In genomic region chr4:107458907-107459306, GRCm38 (mm10) we compare ENCODE assay signal across 16 mouse cellular contexts. TPM values are rescaled to one million over a fixed set of nuclear protein-coding genes. Genes with fewer than 3 reads are reported as not detected.
DNase-seq lines count a peak whose midpoint lies in the region; ATAC-seq lines count a peak whose summit lies in the region.
"Had no signal": no experiment of that assay in that cellular context is flagged by ENCODE, and none has a peak within 500 bp of the region (broad histone marks: within the 10 kb centered on the region; RNA-seq: fewer than 3 reads in every experiment).

No protein-coding gene starts in this region.

- no peak for DNase-seq in heart, postnatal 25 days (ENCODE audit: low spot score)
- peak; percentile 32 for DNase-seq in adrenal gland, postnatal 14 days
- DNase-seq in liver: peak; percentile 85
- DNase-seq in urinary bladder, postnatal 25 days (ENCODE audit: low spot score): no peak
- no peak for DNase-seq in layer of hippocampus, postnatal 36 days
- DNase-seq in cerebellum, postnatal 25 days: no peak
- DNase-seq: cerebellum, postnatal 10 days; right cerebral cortex, postnatal 4 days; thymus, postnatal 14 days had no signal

- H3K36me3 ChIP-seq in heart, embryonic 13.5 days: no peaks in the 10 kb centered on the region
- no peaks in the 10 kb centered on the region for H3K36me3 ChIP-seq in stomach, embryonic 14.5 days (ENCODE audit: control insufficient read depth, insufficient read depth, low read length)
- H3K36me3 ChIP-seq: embryonic facial prominence, embryonic 13.5 days had no signal

- peaks cover 34% of the 10 kb centered on the region for H3K27me3 ChIP-seq in heart, embryonic 13.5 days (replicated peaks)
- H3K27me3 ChIP-seq in stomach, embryonic 14.5 days (ENCODE audit: control insufficient read depth, insufficient read depth, low read length): no peaks in the 10 kb centered on the region
- H3K27me3 ChIP-seq: CH12.LX had no signal

- no peak overlapping the region for H3K9ac ChIP-seq in heart, embryonic 13.5 days
- H3K9ac ChIP-seq in stomach, embryonic 14.5 days (replicated peaks; ENCODE audit: low read depth, low read length): no peak overlapping the region

- intact Hi-C loops in heart, postnatal 25 days (cut with DNase I): no loop called here

- peak; percentile 57; the same call in 1 of the 2 replicates for ATAC-seq in heart, embryonic 13.5 days (ENCODE audit: extremely low read depth, insufficient number of reproducible peaks, low FRiP score, low TSS enrichment)
- peak; percentile 64; the same call in 1 of the 2 replicates for ATAC-seq in stomach, embryonic 14.5 days (ENCODE audit: insufficient number of reproducible peaks, insufficient read depth, low FRiP score, low read depth)
- ATAC-seq: activated CD4-positive, CD25-positive, alpha-beta regulatory T cell, adult 4 months had no signal

- H3K4me1 ChIP-seq in heart, embryonic 13.5 days: peaks cover 5% of the 10 kb centered on the region; the same call in 1 of the 2 replicates
- no peaks in the 10 kb centered on the region for H3K4me1 ChIP-seq in stomach, embryonic 14.5 days (ENCODE audit: control insufficient read depth, insufficient read depth, low read length)

- H3K4me2 ChIP-seq in heart, embryonic 13.5 days: peak overlapping the region; percentile 1; the same call in 1 of the 2 replicates
- H3K4me2 ChIP-seq in stomach, embryonic 14.5 days (replicated peaks; ENCODE audit: low read depth, low read length): no peak overlapping the region

- H3K4me3 ChIP-seq in heart, embryonic 13.5 days: no peak overlapping the region
- H3K4me3 ChIP-seq in stomach, embryonic 14.5 days (ENCODE audit: low read depth, low read length): no peak overlapping the region
- H3K4me3 ChIP-seq: embryonic facial prominence, embryonic 13.5 days had no signal

- no peaks in the 10 kb centered on the region for H3K9me3 ChIP-seq in heart, embryonic 13.5 days
- H3K9me3 ChIP-seq in stomach, embryonic 14.5 days (ENCODE audit: control insufficient read depth, low read depth, low read length): no peaks in the 10 kb centered on the region
- H3K9me3 ChIP-seq: embryonic facial prominence, embryonic 13.5 days had no signal

- 50% methylated on average over 17 of the region's 17 CpGs for WGBS in heart, embryonic 13.5 days
- 71% methylated on average over 17 of the region's 17 CpGs for WGBS in stomach, embryonic 14.5 days

- H3K27ac ChIP-seq in heart, embryonic 13.5 days (replicated peaks): no peak overlapping the region
- H3K27ac ChIP-seq in stomach, embryonic 14.5 days (ENCODE audit: low read length): no peak overlapping the region
- H3K27ac ChIP-seq: macrophage had no signal

RNA-seq across cellular contexts. Expression of gene Glis1, which starts 24.5 kb away (rescaled TPM):
- polyA plus RNA-seq in heart, embryonic 13.5 days (2015; fragmentation: Nextera tagmentation; extraction: Ambion mirVana): 0.12 and 0.64 TPM in 2 replicates
- under 1 TPM; 0.28 to 0.42 TPM for total RNA-seq in heart, postnatal 25 days (2021)
- total RNA-seq in adrenal gland, postnatal 14 days (2021): 0.30 and 1.2 TPM in 2 replicates
- 0.20 and 0.69 TPM in 2 replicates for polyA plus RNA-seq in stomach, embryonic 14.5 days (2014; fragmentation: Nextera tagmentation; extraction: Ambion mirVana)
- total RNA-seq in layer of hippocampus, postnatal 36 days (2021): 1 to 10 TPM; 1.2 to 2.3 TPM
- total RNA-seq: monocyte, adult 5-6 weeks had no signal
- polyA plus RNA-seq: activated CD4-positive, CD25-positive, alpha-beta regulatory T cell, adult 4 months; macrophage had no signal

Comparison
In these comparisons a context has a peak if more than half of its experiments do, and no peak if none do; other contexts are left out.
1. DNase-seq: peak in adrenal gland, postnatal 14 days (single experiment) and liver (single experiment); none in heart, postnatal 25 days (single experiment), urinary bladder, postnatal 25 days (single experiment), layer of hippocampus, postnatal 36 days (0 of 2) and cerebellum, postnatal 25 days (0 of 2).